Mouse (Mus musculus) neural tube, embryonic 13.5 days (tissue): ENCODE data around the gene Pramef20. TPM values are rescaled to one million over a fixed set of nuclear protein-coding genes. Genes with fewer than 3 reads are reported as not detected.
"Not testable (repeated sequence)": the region's sequence is repeated elsewhere in the genome, so short reads cannot be mapped to it uniquely, and the experiment has no call there.

ENCODE experiments used
- ATAC-seq: fragments of 200-750 bp; cut with Nextera tagmentation; 2 replicates; pipeline ENCODE4 v1.8.0; 2017; ENCODE audit warnings: low read depth, mild to moderate bottlenecking, moderate TSS enrichment, moderate library complexity
- H3K27ac ChIP-seq: fragments of 300-500 bp; sonication (generic); replicated peaks from 2 replicates; pipeline ENCODE4 v1.5.1; 2015; ENCODE audit warnings: moderate library complexity, mild to moderate bottlenecking, inconsistent platforms
- H3K27me3 ChIP-seq: fragments of 300-500 bp; sonication (generic); 2 replicates; pipeline ENCODE4 v1.6.1; 2015; ENCODE audit warnings: mild to moderate bottlenecking, inconsistent platforms
- H3K36me3 ChIP-seq: fragments of 300-500 bp; sonication (generic); 2 replicates; pipeline ENCODE4 v1.6.1; 2015; ENCODE audit warnings: mild to moderate bottlenecking, inconsistent platforms
- H3K4me1 ChIP-seq: fragments of 300-500 bp; sonication (generic); replicated peaks from 2 replicates; pipeline ENCODE4 v1.6.1; 2015; ENCODE audit warnings: inconsistent platforms
- H3K4me2 ChIP-seq: fragments of 300-500 bp; sonication (generic); 2 replicates; pipeline ENCODE4 v1.6.1; 2015; ENCODE audit warnings: inconsistent platforms, mild to moderate bottlenecking, moderate library complexity
- H3K4me3 ChIP-seq: fragments of 300-500 bp; sonication (generic); 2 replicates; pipeline ENCODE4 v1.5.1; 2015; ENCODE audit warnings: mild to moderate bottlenecking, inconsistent platforms
- H3K9ac ChIP-seq: fragments of 300-500 bp; sonication (generic); 2 replicates; pipeline ENCODE4 v1.6.1; 2015; ENCODE audit warnings: moderate library complexity, mild to moderate bottlenecking, inconsistent platforms
- H3K9me3 ChIP-seq: fragments of 300-500 bp; sonication (generic); 2 replicates; pipeline ENCODE4 v1.6.1; 2016; ENCODE audit warnings: inconsistent platforms
- WGBS: fragments of 180-500 bp; shearing (Covaris S2); methylation state at CpG from one replicate; pipeline ENCODE4 v1.1.7; 2015; 5-methylcytosine and 5-hydroxymethylcytosine counted together
- polyA plus RNA-seq: library from polyadenylated mRNA; unstranded; fragments of >200 nt; fragmentation: Nextera tagmentation; extraction: Ambion mirVana; gene quantifications from 2 replicates; pipeline ENCODE4 v1.2.1, GENCODE M21; 2015

Pramef20 gene
- polyA plus RNA-seq, result not detected in 2 replicates

- Histone ChIP-seq H3K9me3 (peaks cover 12% of the 10 kb centered on the region; the same call in 1 of the 2 replicates), H3K27me3 (no peaks in the 10 kb centered on the region), H3K36me3 (no peaks in the 10 kb centered on the region), H3K4me3 (no peak within 1 kb of the TSS), H3K4me1 (no peaks in the 10 kb centered on the region), H3K9ac (no peak within 1 kb of the TSS), H3K27ac (no peak within 1 kb of the TSS), H3K4me2 (no peak within 1 kb of the TSS)
- WGBS, result 56% methylated on average over 2 of the region's 2 CpGs
- no peak for ATAC-seq
Observed at GRCm38 (mm10) chr4:144377911-144378310, at the start of gene Pramef20. Pramef20 (minus strand) TSS chr4:144377933.

- no peak for ATAC-seq
- H3K4me3 ChIP-seq, result no peak overlapping the region
- 84% methylated on average over 5 of the region's 5 CpGs for WGBS
- no peaks in the 10 kb centered on the region for H3K4me1 ChIP-seq
- H3K27ac ChIP-seq, result no peak overlapping the region
- H3K4me2 ChIP-seq, result no peak overlapping the region
- H3K27me3 ChIP-seq, result no peaks in the 10 kb centered on the region
- no peak overlapping the region for H3K9ac ChIP-seq
- H3K9me3 ChIP-seq, result 0 out of 2 replicates have a peak, but pooled peaks cover 3% of the 10 kb centered on the region
- no peaks in the 10 kb centered on the region for H3K36me3 ChIP-seq
Observed at GRCm38 (mm10) chr4:144424590-144424989, 46.9 kb upstream of the Pramef20 start.

- Histone ChIP-seq H3K27ac (no peak overlapping the region), H3K4me2 (no peak overlapping the region), H3K27me3 (no peaks in the 10 kb centered on the region), H3K9me3 (no peaks in the 10 kb centered on the region), H3K9ac (no peak overlapping the region), H3K4me1 (no peaks in the 10 kb centered on the region), H3K36me3 (no peaks in the 10 kb centered on the region), H3K4me3 (no peak overlapping the region)
- ATAC-seq, result no peak
Observed at GRCm38 (mm10) chr4:144420644-144421043, 42.9 kb upstream of the Pramef20 start.

GRCm38 (mm10) chr4:144408290-144408689 is 30.6 kb upstream of the Pramef20 start, which contains the start of gene Pramef12:
Pramef12 (minus strand) TSS chr4:144408464.
- 83% methylated on average over 9 of the region's 9 CpGs for WGBS
- H3K4me2 ChIP-seq, result no peak within 1 kb of the TSS

GRCm38 (mm10) chr4:144406261-144406660 is 28.5 kb upstream of the Pramef20 start:
- no peak for ATAC-seq

More at GRCm38 (mm10) chr4:144408290-144408689, 30.6 kb upstream of the Pramef20 start, which contains the start of gene Pramef12:
- Histone ChIP-seq H3K9me3 (0 out of 2 replicates have a peak, but pooled peaks cover 3% of the 10 kb centered on the region), H3K27ac (no peak within 1 kb of the TSS), H3K27me3 (no peaks in the 10 kb centered on the region), H3K4me3 (no peak within 1 kb of the TSS), H3K36me3 (no peaks in the 10 kb centered on the region), H3K4me1 (no peaks in the 10 kb centered on the region), H3K9ac (no peak within 1 kb of the TSS)
- ATAC-seq, result no peak

GRCm38 (mm10) chr4:144404456-144405086 is 26.8 kb upstream of the Pramef20 start:
- H3K27me3 ChIP-seq, result no peaks in the 10 kb centered on the region
- no peak overlapping the region for H3K9ac ChIP-seq
- H3K4me3 ChIP-seq, result peak overlapping the region; percentile 19
- WGBS, result 11% methylated on average over 17 of the region's 17 CpGs
- H3K4me2 ChIP-seq, result peak overlapping the region; percentile 43
- H3K4me1 ChIP-seq, result no peaks in the 10 kb centered on the region
- ATAC-seq, result no peak
- H3K27ac ChIP-seq, result no peak overlapping the region
- 0 out of 2 replicates have a peak, but pooled peaks cover 3% of the 10 kb centered on the region for H3K9me3 ChIP-seq
- H3K36me3 ChIP-seq, result no peaks in the 10 kb centered on the region

More at GRCm38 (mm10) chr4:144406261-144406660, 28.5 kb upstream of the Pramef20 start:
- Histone ChIP-seq H3K4me3 (no peak overlapping the region), H3K27ac (no peak overlapping the region), H3K9me3 (0 out of 2 replicates have a peak, but pooled peaks cover 3% of the 10 kb centered on the region), H3K36me3 (no peaks in the 10 kb centered on the region), H3K27me3 (no peaks in the 10 kb centered on the region), H3K4me2 (no peak overlapping the region), H3K4me1 (no peaks in the 10 kb centered on the region), H3K9ac (no peak overlapping the region)
- WGBS, result 59% methylated on average over 3 of the region's 3 CpGs

GRCm38 (mm10) chr4:144402712-144403111 is 25.0 kb upstream of the Pramef20 start:
- Histone ChIP-seq H3K4me3 (no peak overlapping the region), H3K27me3 (no peaks in the 10 kb centered on the region), H3K9me3 (no peaks in the 10 kb centered on the region), H3K27ac (no peak overlapping the region), H3K4me2 (no peak overlapping the region), H3K9ac (no peak overlapping the region), H3K36me3 (no peaks in the 10 kb centered on the region), H3K4me1 (no peaks in the 10 kb centered on the region)
- WGBS, result 92% methylated on average over 4 of the region's 4 CpGs
- ATAC-seq, result no peak

GRCm38 (mm10) chr4:144396316-144396715 is 18.6 kb upstream of the Pramef20 start:
- Histone ChIP-seq H3K4me1 (no peaks in the 10 kb centered on the region), H3K4me2 (no peak overlapping the region), H3K36me3 (no peaks in the 10 kb centered on the region), H3K9ac (no peak overlapping the region), H3K27me3 (no peaks in the 10 kb centered on the region), H3K9me3 (0 out of 2 replicates have a peak, but pooled peaks cover 8% of the 10 kb centered on the region), H3K27ac (no peak overlapping the region), H3K4me3 (no peak overlapping the region)
- ATAC-seq, result no peak
- 36% methylated on average over 3 of the region's 3 CpGs for WGBS

GRCm38 (mm10) chr4:144357642-144358041 is 20.1 kb downstream of the Pramef20 start, which contains the start of gene Gm13119:
Gm13119 (plus strand) TSS chr4:144357942.
- not testable (repeated sequence) for H3K27ac ChIP-seq, H3K36me3 ChIP-seq, ATAC-seq, H3K4me1 ChIP-seq, H3K9me3 ChIP-seq, H3K4me2 ChIP-seq, H3K27me3 ChIP-seq, H3K4me3 ChIP-seq, H3K9ac ChIP-seq
- 87% methylated on average over 3 of the region's 3 CpGs for WGBS

- H3K9me3 ChIP-seq, H3K4me2 ChIP-seq, ATAC-seq, H3K36me3 ChIP-seq, H3K9ac ChIP-seq, H3K27me3 ChIP-seq, H3K4me3 ChIP-seq, H3K27ac ChIP-seq, H3K4me1 ChIP-seq: not testable (repeated sequence)
- 77% methylated on average over 3 of the region's 3 CpGs for WGBS
Observed at GRCm38 (mm10) chr4:144335856-144336255, 41.9 kb downstream of the Pramef20 start.

- not testable (repeated sequence) for H3K4me3 ChIP-seq, H3K9me3 ChIP-seq, H3K4me1 ChIP-seq, ATAC-seq, H3K36me3 ChIP-seq, H3K4me2 ChIP-seq, H3K9ac ChIP-seq, H3K27me3 ChIP-seq, H3K27ac ChIP-seq
- WGBS, result 65% methylated on average over 4 of the region's 4 CpGs
Observed at GRCm38 (mm10) chr4:144329949-144330348, 47.8 kb downstream of the Pramef20 start, which contains the start of gene Gm13128. Gm13128 (plus strand) TSS chr4:144330249.
